Mouse (Mus musculus): ENCODE measurements around the gene Syt14. TPM values are rescaled to one million over a fixed set of nuclear protein-coding genes. Genes with fewer than 3 reads are reported as not detected.
A peak's percentile ranks its signal among the peaks of the same experiment; 100 is the strongest.

Gene Syt14
- total RNA-seq (2021) = under 1 TPM; 0.05 to 0.15 TPM
- long read RNA-seq, experiment 1 = 0 reads
- long read RNA-seq, experiment 2 = 0 reads

GRCm38 (mm10) chr1:193035371-193036238 lies at the start of gene Syt14:
Gene Syt14, minus strand, starts transcription at chr1:193035775.
- intact Hi-C loops (cut with DNase I) = no loop called here
- DNase-seq = peak; percentile 28 to 36

GRCm38 (mm10) chr1:193084016-193084415 lies 48.4 kb upstream of the Syt14 start:
- no peak for DNase-seq
- intact Hi-C loops (cut with DNase I) = loop anchor here (10.0 kb wide), 1 partner anchor 299 kb away; no protein-coding TSS in a partner anchor

DNA sequence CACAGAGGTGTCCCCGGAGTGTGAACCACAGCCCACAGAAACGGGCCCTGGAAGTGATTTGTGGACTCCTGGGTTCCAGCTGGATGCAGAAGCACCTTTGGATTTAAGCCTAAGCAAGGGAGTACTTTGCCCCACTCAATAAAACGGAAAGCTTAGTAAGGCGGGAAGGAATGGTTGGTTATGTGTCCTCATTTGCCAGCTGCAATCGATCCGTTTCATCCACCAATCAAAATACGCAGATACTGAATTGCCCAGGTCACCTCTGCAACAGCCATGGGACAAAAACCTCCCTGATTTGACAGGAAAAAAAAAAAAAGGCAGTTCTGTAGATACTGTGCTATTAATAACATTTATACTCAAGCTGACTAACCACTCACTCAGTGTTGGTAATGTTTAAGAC lies 47.5 kb upstream of the Syt14 start:
- intact Hi-C loops (cut with DNase I) = loop anchor here (10.0 kb wide), 1 partner anchor 298 kb away; no protein-coding TSS in a partner anchor
- DNase-seq = no peak

- intact Hi-C loops (cut with DNase I) = loop anchor here (10.0 kb wide), 1 partner anchor 298 kb away; no protein-coding TSS in a partner anchor
- DNase-seq = no peak
Measured at GRCm38 (mm10) chr1:193082311-193082921, 46.8 kb upstream of the Syt14 start.

GRCm38 (mm10) chr1:193062618-193063017 lies 27.0 kb upstream of the Syt14 start:
- no peak for DNase-seq
- intact Hi-C loops (cut with DNase I) = no loop called here

DNA sequence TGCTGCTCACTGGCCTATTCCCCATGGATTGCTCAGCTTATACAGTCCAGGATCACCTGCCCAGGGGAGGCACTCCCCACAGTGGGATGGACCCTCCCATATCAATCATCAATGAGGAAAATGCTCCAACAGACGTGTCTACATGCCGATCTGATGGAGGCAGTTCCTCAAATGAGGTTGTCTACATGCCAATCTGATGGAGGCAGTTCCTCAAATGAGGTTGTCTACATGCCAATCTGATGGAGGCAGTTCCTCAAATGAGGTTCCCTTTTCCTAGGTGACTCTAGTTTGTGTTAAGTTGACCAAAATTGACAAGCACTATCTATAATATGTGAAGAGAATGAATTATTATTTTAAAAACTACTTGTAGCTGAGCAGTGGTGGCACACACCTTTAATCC lies 24.6 kb upstream of the Syt14 start:
- intact Hi-C loops (cut with DNase I) = no loop called here
- DNase-seq = no peak

DNA sequence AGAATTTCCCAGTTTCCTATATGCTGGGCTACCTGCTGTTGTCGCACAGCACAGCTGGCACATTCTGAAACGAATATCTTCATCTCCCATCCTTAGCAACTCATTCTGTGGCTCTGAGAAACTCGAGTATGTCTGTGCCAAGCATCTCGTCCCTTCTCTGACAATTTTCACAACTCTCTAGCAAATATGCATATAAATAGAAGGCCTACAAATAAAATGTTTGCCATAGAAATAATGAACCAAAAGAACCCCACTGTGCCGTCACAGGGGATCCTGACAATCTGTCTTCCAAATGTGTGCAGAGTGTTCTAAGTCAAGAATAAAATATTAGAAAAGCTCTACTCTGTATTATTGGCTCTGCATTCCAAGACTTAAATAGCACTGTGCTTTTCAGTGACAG lies 24.0 kb upstream of the Syt14 start:
- intact Hi-C loops (cut with DNase I) = no loop called here
- DNase-seq = no peak

- no peak for DNase-seq
- intact Hi-C loops (cut with DNase I) = no loop called here
Measured at GRCm38 (mm10) chr1:193054401-193054800, 18.8 kb upstream of the Syt14 start.

- intact Hi-C loops (cut with DNase I) = no loop called here
- no peak for DNase-seq
Measured at GRCm38 (mm10) chr1:193053065-193053464, 17.5 kb upstream of the Syt14 start.

- intact Hi-C loops (cut with DNase I) = no loop called here
- no peak for DNase-seq
Measured at GRCm38 (mm10) chr1:193047616-193048015, 12.0 kb upstream of the Syt14 start.

DNA sequence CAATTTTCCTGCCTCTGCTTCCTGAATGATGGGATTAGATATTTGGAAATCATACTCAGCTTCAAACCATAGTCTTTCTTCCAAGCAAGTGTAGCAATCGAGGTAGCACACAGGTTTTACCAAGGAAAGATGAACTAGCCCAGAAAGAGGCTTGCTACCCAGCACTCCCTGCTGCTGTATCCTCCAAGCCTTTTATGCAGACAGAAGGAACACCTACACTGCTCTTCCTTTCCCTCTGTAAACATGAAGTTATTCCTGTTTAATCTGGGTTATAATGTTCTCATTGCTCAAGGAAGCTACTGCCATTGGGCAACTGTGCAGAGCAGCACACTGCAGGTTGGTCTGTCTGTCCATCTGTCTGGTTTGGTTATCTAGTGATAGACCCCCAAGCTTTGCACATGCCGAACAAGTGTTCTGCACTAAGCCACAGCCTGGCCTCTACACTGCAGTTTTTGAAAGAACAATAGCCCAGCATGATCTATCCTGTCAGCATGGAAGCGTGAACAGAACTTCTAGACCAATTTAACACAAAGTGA lies 7.3 kb upstream of the Syt14 start:
- intact Hi-C loops (cut with DNase I) = no loop called here

GRCm38 (mm10) chr1:193034951-193035370 lies 614 bp downstream of the Syt14 start:
- intact Hi-C loops (cut with DNase I) = no loop called here
- DNase-seq = no peak

More for the DNA sequence above, 7.3 kb upstream of the Syt14 start:
- no peak for DNase-seq

DNA sequence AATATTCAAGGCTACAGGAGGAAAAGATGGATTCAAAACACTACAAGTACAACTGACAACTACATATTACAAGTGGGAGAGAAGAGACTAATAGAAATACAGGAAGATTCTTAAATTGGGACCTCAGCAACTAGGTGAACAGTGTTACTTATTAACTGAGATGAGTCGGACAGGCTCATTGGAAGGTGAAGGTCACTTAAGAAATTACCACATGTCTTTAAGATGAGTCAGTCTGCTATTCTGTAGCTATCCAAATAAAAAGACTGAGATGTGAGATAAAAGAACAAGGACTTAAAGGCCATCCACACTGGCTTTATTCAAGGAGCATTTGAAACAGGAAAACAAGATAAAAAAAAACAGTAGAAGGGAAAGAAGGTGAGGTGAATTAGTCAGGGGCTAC lies 11.3 kb downstream of the Syt14 start:
- intact Hi-C loops (cut with DNase I) = no loop called here
- DNase-seq = no peak

- intact Hi-C loops (cut with DNase I) = no loop called here
- no peak for DNase-seq
Measured at GRCm38 (mm10) chr1:193012351-193012750, 23.2 kb downstream of the Syt14 start.

- DNase-seq = no peak
- intact Hi-C loops (cut with DNase I) = no loop called here
Measured at GRCm38 (mm10) chr1:193011000-193011769, 24.4 kb downstream of the Syt14 start.

- DNase-seq = no peak
- intact Hi-C loops (cut with DNase I) = no loop called here
Measured at GRCm38 (mm10) chr1:193004581-193004980, 31.0 kb downstream of the Syt14 start.

DNA sequence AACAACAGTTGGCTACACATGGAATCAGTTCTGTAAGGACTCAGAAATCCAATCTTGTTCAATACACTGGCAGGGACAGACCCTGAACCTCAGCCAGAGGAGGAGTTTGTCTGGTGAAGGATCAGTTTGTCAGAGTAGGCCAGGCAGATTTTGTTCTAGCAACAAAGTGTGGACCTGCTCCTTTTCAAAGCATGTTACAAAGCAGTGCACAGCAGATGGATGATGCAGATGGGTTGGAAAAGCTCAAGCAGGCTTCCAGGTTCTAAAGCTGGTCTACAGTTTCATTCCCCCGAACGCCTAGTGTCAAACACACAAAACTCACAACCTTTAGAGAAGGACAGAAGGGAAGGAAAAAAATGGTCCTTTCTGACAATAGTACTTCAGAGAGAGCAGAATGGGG lies 31.6 kb downstream of the Syt14 start:
- no peak for DNase-seq
- intact Hi-C loops (cut with DNase I) = no loop called here

GRCm38 (mm10) chr1:193002307-193002706 lies 33.3 kb downstream of the Syt14 start:
- no peak for DNase-seq
- intact Hi-C loops (cut with DNase I) = no loop called here

- intact Hi-C loops (cut with DNase I) = loop anchor here (2.0 kb wide), 1 partner anchor 125 kb away; no protein-coding TSS in a partner anchor
- no peak for DNase-seq
Measured at GRCm38 (mm10) chr1:193001587-193001986, 34.0 kb downstream of the Syt14 start.

GRCm38 (mm10) chr1:193000908-193001307 lies 34.7 kb downstream of the Syt14 start:
- DNase-seq = no peak

More at GRCm38 (mm10) chr1:193000908-193001307, 34.7 kb downstream of the Syt14 start:
- intact Hi-C loops (cut with DNase I) = loop anchor here (2.0 kb wide), 1 partner anchor 126 kb away; no protein-coding TSS in a partner anchor
